Mouse (Mus musculus) kidney, postnatal 36 days (tissue): Measurements from ENCODE around the gene Skiv2l.
"Not testable (repeated sequence)": the region's sequence is repeated elsewhere in the genome, so short reads cannot be mapped to it uniquely, and the experiment has no call there.

Experiments used
- DNase-seq, 2 experiments: peaks; one replicate each; pipeline ENCODE4 v3.0.0; 2021 to 2022; ENCODE audit warnings: mixed read lengths in 2 of 2

Skiv2l gene

GRCm38 (mm10) chr17:34811275-34811674, 38.7 kb downstream of the Skiv2l start:
- no peak for DNase-seq

GRCm38 (mm10) chr17:34810811-34811210, 39.2 kb downstream of the Skiv2l start:
- DNase-seq, result not testable (repeated sequence)

- DNase-seq, result not testable (repeated sequence)
Measured at GRCm38 (mm10) chr17:34810411-34810810, 39.6 kb downstream of the Skiv2l start.

- no peak for DNase-seq
Measured at GRCm38 (mm10) chr17:34808599-34809205, 41.3 kb downstream of the Skiv2l start.

GRCm38 (mm10) chr17:34807176-34807575, 42.8 kb downstream of the Skiv2l start:
- no peak for DNase-seq

- peak in 1 of 2 experiments; percentile 26 for DNase-seq
Measured at GRCm38 (mm10) chr17:34804871-34805562, 45.0 kb downstream of the Skiv2l start.

GRCm38 (mm10) chr17:34804301-34804700, 45.7 kb downstream of the Skiv2l start, which contains the start of gene Cyp21a1:
TSS of gene Cyp21a1 (minus strand) at chr17:34804561.
- not testable (repeated sequence) for DNase-seq

- not testable (repeated sequence) for DNase-seq
Measured at GRCm38 (mm10) chr17:34803367-34803766, 46.6 kb downstream of the Skiv2l start.

- not testable (repeated sequence) for DNase-seq
Measured at GRCm38 (mm10) chr17:34802756-34803155, 47.3 kb downstream of the Skiv2l start.

GRCm38 (mm10) chr17:34800781-34801305, 49.2 kb downstream of the Skiv2l start:
- DNase-seq, result not testable (repeated sequence)

GRCm38 (mm10) chr17:34799531-34799925, 50.5 kb downstream of the Skiv2l start:
- no peak for DNase-seq

- DNase-seq, result no peak
Measured at GRCm38 (mm10) chr17:34798866-34799530, 51.0 kb downstream of the Skiv2l start.

- DNase-seq, result not testable (repeated sequence)
Measured at GRCm38 (mm10) chr17:34798071-34798470, 51.9 kb downstream of the Skiv2l start.

- DNase-seq, result not testable (repeated sequence)
Measured at GRCm38 (mm10) chr17:34797211-34797995, 52.6 kb downstream of the Skiv2l start.

- DNase-seq, result no peak
Measured at GRCm38 (mm10) chr17:34796311-34797140, 53.5 kb downstream of the Skiv2l start.

- DNase-seq, result peak; percentile 49 to 87
Measured at GRCm38 (mm10) chr17:34795633-34796032, 54.4 kb downstream of the Skiv2l start.

GRCm38 (mm10) chr17:34795016-34795415, 55.0 kb downstream of the Skiv2l start:
- DNase-seq, result no peak
